Mouse (Mus musculus): ENCODE measurements around the gene Scfd2. TPM values are rescaled to one million over a fixed set of nuclear protein-coding genes. Genes with fewer than 3 reads are reported as not detected.
A peak's percentile ranks its signal among the peaks of the same experiment; 100 is the strongest.

Gene Scfd2
- polyA plus RNA-seq, 1 experiment from 2014 or later: 21.0 TPM

DNA sequence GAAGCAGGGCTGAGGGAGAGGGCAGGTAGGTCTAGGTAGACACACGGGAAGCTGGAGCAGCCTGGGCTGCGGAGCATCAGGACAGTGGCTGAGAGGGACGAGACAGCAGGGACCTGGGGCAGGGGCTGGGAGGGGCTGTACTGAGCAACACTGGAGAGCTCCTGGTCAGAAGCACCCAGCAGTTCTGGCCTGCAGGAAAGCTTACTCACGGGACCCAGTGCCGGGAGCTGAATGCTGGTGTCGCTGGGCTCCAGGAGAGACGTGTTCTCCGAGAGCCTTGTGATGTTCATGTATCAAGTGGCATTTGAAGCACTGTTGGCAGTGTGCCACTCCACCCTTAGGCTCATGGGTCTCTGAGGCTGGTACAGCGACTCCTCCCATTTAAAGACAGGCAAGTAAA lies 240.0 kb downstream of the Scfd2 start:
- WGBS: 45% methylated on average over 9 of the region's 9 CpGs
- Histone ChIP-seq H3K27me3 (no peaks in the 10 kb centered on the region), H3K9ac (no peak overlapping the region), H3K36me3 (no peaks in the 10 kb centered on the region), H3K27ac (replicated peaks) (0 out of 2 replicates have a peak overlapping the region, but pooled peaks have one; percentile 24), H3K4me3 (replicated peaks) (no peak overlapping the region), H3K9me3 (replicated peaks) (no peaks in the 10 kb centered on the region), H3K4me1 (peaks cover 25% of the 10 kb centered on the region), H3K4me2 (replicated peaks) (no peak overlapping the region)
- ATAC-seq (ENCODE audit: insufficient number of reproducible peaks, low FRiP score, low TSS enrichment, low read depth): peak; percentile 48; the same call in 1 of the 2 replicates

- Histone ChIP-seq H3K9ac (no peak overlapping the region), H3K4me3 (replicated peaks) (no peak overlapping the region), H3K4me1 (peaks cover 34% of the 10 kb centered on the region), H3K27ac (replicated peaks) (no peak overlapping the region), H3K9me3 (replicated peaks) (no peaks in the 10 kb centered on the region), H3K27me3 (no peaks in the 10 kb centered on the region), H3K36me3 (no peaks in the 10 kb centered on the region), H3K4me2 (replicated peaks) (no peak overlapping the region)
- 83% methylated on average over 6 of the region's 6 CpGs for WGBS
- no peak for ATAC-seq (ENCODE audit: insufficient number of reproducible peaks, low FRiP score, low TSS enrichment, low read depth)
These were observed 241.6 kb downstream of the Scfd2 start for GRCm38 (mm10) chr5:74289957-74290356.

- 53% methylated on average over 2 of the region's 2 CpGs for WGBS
- Histone ChIP-seq H3K4me1 (peaks cover 40% of the 10 kb centered on the region), H3K4me2 (replicated peaks) (no peak overlapping the region)
These were observed 243.4 kb downstream of the Scfd2 start for GRCm38 (mm10) chr5:74288206-74288605.

GRCm38 (mm10) chr5:74286301-74286700 lies 245.3 kb downstream of the Scfd2 start:
- H3K27me3 ChIP-seq: no peaks in the 10 kb centered on the region
- WGBS: 26% methylated on average over 4 of the region's 4 CpGs
- ATAC-seq (ENCODE audit: insufficient number of reproducible peaks, low FRiP score, low TSS enrichment, low read depth): no peak
- H3K36me3 ChIP-seq: no peaks in the 10 kb centered on the region
- H3K9ac ChIP-seq: no peak overlapping the region
- H3K27ac ChIP-seq (replicated peaks): peak overlapping the region; percentile 63; the same call in 1 of the 2 replicates
- no peak overlapping the region for H3K4me3 ChIP-seq (replicated peaks)
- no peaks in the 10 kb centered on the region for H3K9me3 ChIP-seq (replicated peaks)
- H3K4me2 ChIP-seq (replicated peaks): no peak overlapping the region
- H3K4me1 ChIP-seq: peaks cover 41% of the 10 kb centered on the region

More at GRCm38 (mm10) chr5:74288206-74288605, 243.4 kb downstream of the Scfd2 start:
- no peaks in the 10 kb centered on the region for H3K27me3 ChIP-seq
- ATAC-seq (ENCODE audit: insufficient number of reproducible peaks, low FRiP score, low TSS enrichment, low read depth): no peak
- H3K9me3 ChIP-seq (replicated peaks): no peaks in the 10 kb centered on the region
- no peak overlapping the region for H3K27ac ChIP-seq (replicated peaks)
- H3K4me3 ChIP-seq (replicated peaks): no peak overlapping the region
- no peak overlapping the region for H3K9ac ChIP-seq
- no peaks in the 10 kb centered on the region for H3K36me3 ChIP-seq

DNA sequence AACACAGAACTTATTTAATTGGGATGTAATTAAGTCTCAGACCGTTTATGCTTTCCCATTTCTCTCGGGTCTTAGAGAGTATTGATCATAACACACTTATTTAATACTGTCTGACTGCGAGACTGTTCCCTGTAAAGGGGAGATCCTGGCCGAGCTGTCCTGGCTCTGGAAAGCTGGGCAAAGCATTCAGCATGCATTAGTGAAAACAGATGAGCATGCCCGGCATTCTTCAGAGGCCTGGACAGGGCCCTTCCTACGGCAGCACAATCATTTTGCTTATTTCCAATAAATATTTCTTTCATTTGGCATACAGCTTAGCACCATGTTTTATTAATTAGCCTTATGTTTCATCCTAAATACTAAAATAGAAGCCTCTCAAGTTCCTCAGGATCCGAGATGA lies 245.8 kb downstream of the Scfd2 start:
- no peaks in the 10 kb centered on the region for H3K9me3 ChIP-seq (replicated peaks)
- ATAC-seq (ENCODE audit: insufficient number of reproducible peaks, low FRiP score, low TSS enrichment, low read depth): no peak
- H3K4me1 ChIP-seq: peaks cover 44% of the 10 kb centered on the region
- 23% methylated on average over 7 of the region's 7 CpGs for WGBS
- no peak overlapping the region for H3K4me2 ChIP-seq (replicated peaks)
- no peaks in the 10 kb centered on the region for H3K27me3 ChIP-seq
- H3K9ac ChIP-seq: no peak overlapping the region
- no peaks in the 10 kb centered on the region for H3K36me3 ChIP-seq
- H3K4me3 ChIP-seq (replicated peaks): no peak overlapping the region
- peak overlapping the region; percentile 63; the same call in 1 of the 2 replicates for H3K27ac ChIP-seq (replicated peaks)

DNA sequence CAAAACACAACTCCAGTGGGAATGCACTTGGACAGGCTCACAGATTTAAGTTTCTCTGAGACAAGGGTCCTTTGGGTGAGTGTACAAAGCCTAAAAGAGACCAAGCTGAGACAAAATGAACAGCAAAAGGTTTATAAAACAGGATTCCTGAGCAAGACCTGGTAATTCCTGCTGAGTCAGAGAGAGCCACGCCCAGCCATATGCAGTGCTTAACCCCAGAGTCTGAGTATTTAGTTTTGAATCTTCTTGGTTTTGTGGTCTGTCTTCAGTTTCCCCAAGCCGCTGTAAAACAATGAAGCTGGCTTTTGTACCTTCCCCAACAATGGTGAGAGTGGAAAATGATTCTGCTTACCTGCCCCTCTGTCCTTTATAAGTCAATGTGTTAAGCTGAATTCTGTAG lies 246.3 kb downstream of the Scfd2 start:
- Histone ChIP-seq H3K36me3 (no peaks in the 10 kb centered on the region), H3K4me1 (peaks cover 44% of the 10 kb centered on the region), H3K27me3 (no peaks in the 10 kb centered on the region), H3K27ac (replicated peaks) (peak overlapping the region; percentile 63; the same call in 1 of the 2 replicates), H3K9ac (no peak overlapping the region), H3K4me2 (replicated peaks) (no peak overlapping the region), H3K4me3 (replicated peaks) (no peak overlapping the region), H3K9me3 (replicated peaks) (no peaks in the 10 kb centered on the region)
- 20% methylated on average over 2 of the region's 2 CpGs for WGBS
- ATAC-seq (ENCODE audit: insufficient number of reproducible peaks, low FRiP score, low TSS enrichment, low read depth): no peak

- Histone ChIP-seq H3K9me3 (replicated peaks) (no peaks in the 10 kb centered on the region), H3K27ac (replicated peaks) (no peak overlapping the region), H3K9ac (no peak overlapping the region), H3K27me3 (no peaks in the 10 kb centered on the region), H3K4me3 (replicated peaks) (no peak overlapping the region), H3K36me3 (no peaks in the 10 kb centered on the region), H3K4me2 (replicated peaks) (no peak overlapping the region), H3K4me1 (peaks cover 44% of the 10 kb centered on the region)
- ATAC-seq (ENCODE audit: insufficient number of reproducible peaks, low FRiP score, low TSS enrichment, low read depth): no peak
- 45% methylated on average over 8 of the region's 8 CpGs for WGBS
These were observed 248.0 kb downstream of the Scfd2 start for GRCm38 (mm10) chr5:74283545-74283944.

DNA sequence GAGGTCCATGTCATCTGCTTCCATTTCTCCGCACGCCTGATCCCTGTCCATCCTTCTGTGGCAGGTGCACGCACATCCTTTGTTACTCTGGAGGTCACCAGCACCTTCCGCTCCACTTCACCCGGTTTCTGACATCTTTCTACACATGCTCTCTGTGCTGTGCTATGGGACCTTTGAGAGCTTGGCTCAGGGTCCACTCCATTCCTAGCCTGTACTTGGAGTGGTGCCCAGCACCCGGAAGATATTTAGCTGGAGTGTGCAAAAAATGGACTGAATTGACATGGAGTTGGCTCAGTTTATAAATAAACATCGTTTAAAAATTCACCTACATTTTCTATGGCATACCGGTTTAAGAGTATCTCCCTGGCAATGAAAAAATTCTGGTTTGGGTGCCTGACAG lies 250.1 kb downstream of the Scfd2 start:
- H3K9ac ChIP-seq: no peak overlapping the region
- no peaks in the 10 kb centered on the region for H3K9me3 ChIP-seq (replicated peaks)
- H3K4me1 ChIP-seq: peaks cover 42% of the 10 kb centered on the region
- H3K4me3 ChIP-seq (replicated peaks): no peak overlapping the region
- 68% methylated on average over 8 of the region's 8 CpGs for WGBS
- 0 out of 2 replicates have a peak overlapping the region, but pooled peaks have one; percentile 24 for H3K27ac ChIP-seq (replicated peaks)
- ATAC-seq (ENCODE audit: insufficient number of reproducible peaks, low FRiP score, low TSS enrichment, low read depth): no peak
- H3K27me3 ChIP-seq: no peaks in the 10 kb centered on the region
- H3K4me2 ChIP-seq (replicated peaks): no peak overlapping the region
- H3K36me3 ChIP-seq: no peaks in the 10 kb centered on the region

GRCm38 (mm10) chr5:74279673-74280072 lies 251.9 kb downstream of the Scfd2 start:
- Histone ChIP-seq H3K36me3 (no peaks in the 10 kb centered on the region), H3K4me2 (replicated peaks) (no peak overlapping the region), H3K9me3 (replicated peaks) (no peaks in the 10 kb centered on the region), H3K4me3 (replicated peaks) (no peak overlapping the region), H3K27me3 (no peaks in the 10 kb centered on the region), H3K9ac (no peak overlapping the region), H3K4me1 (peaks cover 26% of the 10 kb centered on the region), H3K27ac (replicated peaks) (no peak overlapping the region)
- ATAC-seq (ENCODE audit: insufficient number of reproducible peaks, low FRiP score, low TSS enrichment, low read depth): no peak
- WGBS: 67% methylated on average over 7 of the region's 7 CpGs

DNA sequence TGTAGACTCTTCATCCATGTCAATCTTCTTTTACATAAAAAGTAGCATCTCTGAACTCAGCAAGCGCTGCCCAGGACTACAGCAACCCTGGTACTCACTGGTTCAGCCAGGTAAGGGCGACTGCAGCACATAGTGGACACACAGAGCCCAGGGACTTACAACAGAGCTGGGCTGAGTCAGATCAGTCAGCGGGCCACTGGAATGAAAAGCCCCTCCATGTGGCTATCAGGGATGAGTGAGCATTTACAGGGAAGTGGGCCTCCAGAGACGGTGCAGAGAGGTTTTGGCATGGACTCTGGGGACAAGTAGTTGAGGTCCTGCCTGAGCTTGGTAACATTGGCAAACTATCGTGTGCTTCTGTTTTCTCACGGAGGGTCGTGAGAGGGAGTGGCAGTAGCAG lies 253.1 kb downstream of the Scfd2 start:
- ATAC-seq (ENCODE audit: insufficient number of reproducible peaks, low FRiP score, low TSS enrichment, low read depth): no peak
- 85% methylated on average over 7 of the region's 7 CpGs for WGBS

DNA sequence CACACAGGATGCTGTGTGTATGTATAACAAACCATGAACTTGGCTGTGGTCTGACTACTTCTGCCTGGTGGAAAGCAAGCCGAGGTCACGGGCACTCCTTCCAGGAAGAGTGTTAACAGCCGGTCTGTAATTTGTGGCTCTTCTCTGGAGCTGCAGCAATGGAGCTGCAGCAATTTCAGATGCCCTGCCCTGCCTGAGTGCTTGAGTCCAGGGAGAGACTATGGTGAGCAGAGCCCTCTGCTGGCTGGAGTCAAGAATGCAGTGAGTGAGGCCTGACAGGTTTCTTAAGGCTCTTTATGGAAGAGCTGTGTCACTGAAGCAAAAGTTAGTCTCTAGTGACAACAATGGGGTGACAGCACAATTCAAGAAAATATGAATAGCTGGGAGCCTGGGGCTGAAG lies 253.8 kb downstream of the Scfd2 start:
- Histone ChIP-seq H3K27ac (replicated peaks) (peak overlapping the region; percentile 55), H3K27me3 (no peaks in the 10 kb centered on the region), H3K9me3 (replicated peaks) (no peaks in the 10 kb centered on the region), H3K4me2 (replicated peaks) (no peak overlapping the region), H3K36me3 (no peaks in the 10 kb centered on the region), H3K4me3 (replicated peaks) (no peak overlapping the region), H3K9ac (no peak overlapping the region), H3K4me1 (peaks cover 27% of the 10 kb centered on the region)
- peak; percentile 84 for ATAC-seq (ENCODE audit: insufficient number of reproducible peaks, low FRiP score, low TSS enrichment, low read depth)
- 0% methylated on average over 3 of the region's 3 CpGs for WGBS

More for the DNA sequence above, 253.1 kb downstream of the Scfd2 start:
- Histone ChIP-seq H3K4me1 (peaks cover 28% of the 10 kb centered on the region), H3K27ac (replicated peaks) (no peak overlapping the region), H3K4me3 (replicated peaks) (no peak overlapping the region), H3K9me3 (replicated peaks) (no peaks in the 10 kb centered on the region), H3K9ac (no peak overlapping the region), H3K27me3 (no peaks in the 10 kb centered on the region), H3K36me3 (no peaks in the 10 kb centered on the region), H3K4me2 (replicated peaks) (no peak overlapping the region)

DNA sequence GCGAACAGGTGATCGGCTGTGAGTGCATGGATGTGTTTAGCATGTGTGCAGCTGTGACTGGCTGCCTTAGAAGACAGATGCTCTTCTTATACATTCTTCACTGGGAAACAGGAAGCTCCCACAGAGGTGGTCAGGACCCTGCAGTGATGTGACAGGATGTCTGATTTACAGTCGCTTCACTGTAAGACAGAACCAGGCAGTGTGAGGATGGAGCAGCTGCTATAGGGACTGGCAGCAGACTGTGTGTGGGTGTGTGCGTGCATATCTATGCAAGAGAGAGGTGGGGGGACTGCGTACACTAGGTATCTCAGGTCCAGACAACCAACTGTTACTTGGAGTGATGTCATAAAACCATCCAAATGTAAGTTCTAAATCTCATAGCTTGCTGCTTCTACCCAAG lies 254.3 kb downstream of the Scfd2 start:
- no peak overlapping the region for H3K4me3 ChIP-seq (replicated peaks)
- WGBS: 67% methylated on average over 5 of the region's 5 CpGs
- no peak for ATAC-seq (ENCODE audit: insufficient number of reproducible peaks, low FRiP score, low TSS enrichment, low read depth)
- no peaks in the 10 kb centered on the region for H3K27me3 ChIP-seq
- peak overlapping the region; percentile 55 for H3K27ac ChIP-seq (replicated peaks)
- peaks cover 23% of the 10 kb centered on the region for H3K4me1 ChIP-seq
- H3K4me2 ChIP-seq (replicated peaks): no peak overlapping the region
- H3K36me3 ChIP-seq: no peaks in the 10 kb centered on the region
- no peaks in the 10 kb centered on the region for H3K9me3 ChIP-seq (replicated peaks)
- no peak overlapping the region for H3K9ac ChIP-seq

Data from embryonic facial prominence, embryonic 15.5 days (tissue).